Mouse (Mus musculus): ENCODE measurements around the gene Gpi1. TPM values are rescaled to one million over a fixed set of nuclear protein-coding genes. Genes with fewer than 3 reads are reported as not detected.

Gpi1 gene
- polyA plus RNA-seq, 1 experiment from 2014 or later = 179 TPM

DNA sequence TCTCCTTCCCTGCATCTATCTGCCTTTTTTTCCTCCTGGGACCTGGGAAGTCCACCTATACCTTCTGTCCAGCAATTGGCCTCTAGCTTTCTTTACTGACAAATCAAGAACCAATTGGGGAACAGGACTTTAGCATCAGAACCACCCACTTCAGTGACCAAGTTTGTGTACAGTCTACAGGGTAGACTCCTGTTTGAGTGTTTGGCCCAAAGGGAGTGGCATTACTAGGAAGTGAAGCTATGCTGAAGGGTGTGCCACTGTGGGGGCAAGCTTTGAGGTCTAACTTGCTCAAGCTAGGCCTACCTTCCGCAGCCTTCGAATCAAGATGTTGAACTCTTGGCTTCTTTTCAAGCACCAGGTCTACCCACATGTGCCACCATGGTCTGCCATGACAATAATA is 29.3 kb downstream of the Gpi1 start:
- Histone ChIP-seq H3K9me3 (ENCODE audit: control insufficient read depth) (no peaks in the 10 kb centered on the region), H3K4me1 (replicated peaks; ENCODE audit: control insufficient read depth, insufficient read depth, low read length) (no peaks in the 10 kb centered on the region), H3K27ac (ENCODE audit: low read depth, low read length) (no peak overlapping the region), H3K27me3 (replicated peaks; ENCODE audit: control insufficient read depth, insufficient read depth, low read length) (no peaks in the 10 kb centered on the region), H3K4me2 (replicated peaks; ENCODE audit: low read depth) (no peak overlapping the region), H3K9ac (ENCODE audit: low read depth, low read length) (no peak overlapping the region), H3K36me3 (ENCODE audit: control insufficient read depth, insufficient read depth) (peaks cover 50% of the 10 kb centered on the region), H3K4me3 (ENCODE audit: low read depth, low read length) (no peak overlapping the region)
- ATAC-seq = no peak
- 97% methylated on average over 2 of the region's 2 CpGs for WGBS
- TF ChIP-seq CTCF (IDR thresholded peaks at IDR 0.05; ENCODE audit: low read depth) = no peak

DNA sequence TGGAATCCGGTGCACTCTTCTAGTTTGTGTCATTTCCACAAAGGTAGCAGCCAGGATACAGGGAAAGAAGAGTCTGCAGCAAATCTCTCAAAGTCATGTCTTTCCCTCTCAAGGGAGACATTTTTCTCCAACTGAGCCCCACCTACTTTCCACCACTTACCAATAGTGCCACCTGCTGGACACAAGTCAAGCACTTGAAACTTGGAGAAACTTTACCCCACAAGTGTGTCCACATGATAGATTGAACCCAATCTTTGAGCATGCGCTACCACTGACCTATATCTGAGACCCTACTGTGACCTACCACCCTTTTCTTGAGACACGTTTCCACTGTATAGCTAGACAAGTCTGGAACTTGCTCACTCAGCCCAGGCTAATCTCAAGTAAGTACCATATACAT is 31.8 kb downstream of the Gpi1 start:
- no peaks in the 10 kb centered on the region for H3K27me3 ChIP-seq (replicated peaks; ENCODE audit: control insufficient read depth, insufficient read depth, low read length)
- H3K9me3 ChIP-seq (ENCODE audit: control insufficient read depth) = no peaks in the 10 kb centered on the region
- H3K9ac ChIP-seq (ENCODE audit: low read depth, low read length) = no peak overlapping the region
- peaks cover 26% of the 10 kb centered on the region for H3K36me3 ChIP-seq (ENCODE audit: control insufficient read depth, insufficient read depth)
- no peak for ATAC-seq
- no peak overlapping the region for H3K4me2 ChIP-seq (replicated peaks; ENCODE audit: low read depth)
- peak; percentile 72 for TF ChIP-seq CTCF (IDR thresholded peaks at IDR 0.05; ENCODE audit: low read depth)
- no peaks in the 10 kb centered on the region for H3K4me1 ChIP-seq (replicated peaks; ENCODE audit: control insufficient read depth, insufficient read depth, low read length)
- H3K4me3 ChIP-seq (ENCODE audit: low read depth, low read length) = no peak overlapping the region
- WGBS = 56% methylated on average over 3 of the region's 3 CpGs
- H3K27ac ChIP-seq (ENCODE audit: low read depth, low read length) = no peak overlapping the region

DNA sequence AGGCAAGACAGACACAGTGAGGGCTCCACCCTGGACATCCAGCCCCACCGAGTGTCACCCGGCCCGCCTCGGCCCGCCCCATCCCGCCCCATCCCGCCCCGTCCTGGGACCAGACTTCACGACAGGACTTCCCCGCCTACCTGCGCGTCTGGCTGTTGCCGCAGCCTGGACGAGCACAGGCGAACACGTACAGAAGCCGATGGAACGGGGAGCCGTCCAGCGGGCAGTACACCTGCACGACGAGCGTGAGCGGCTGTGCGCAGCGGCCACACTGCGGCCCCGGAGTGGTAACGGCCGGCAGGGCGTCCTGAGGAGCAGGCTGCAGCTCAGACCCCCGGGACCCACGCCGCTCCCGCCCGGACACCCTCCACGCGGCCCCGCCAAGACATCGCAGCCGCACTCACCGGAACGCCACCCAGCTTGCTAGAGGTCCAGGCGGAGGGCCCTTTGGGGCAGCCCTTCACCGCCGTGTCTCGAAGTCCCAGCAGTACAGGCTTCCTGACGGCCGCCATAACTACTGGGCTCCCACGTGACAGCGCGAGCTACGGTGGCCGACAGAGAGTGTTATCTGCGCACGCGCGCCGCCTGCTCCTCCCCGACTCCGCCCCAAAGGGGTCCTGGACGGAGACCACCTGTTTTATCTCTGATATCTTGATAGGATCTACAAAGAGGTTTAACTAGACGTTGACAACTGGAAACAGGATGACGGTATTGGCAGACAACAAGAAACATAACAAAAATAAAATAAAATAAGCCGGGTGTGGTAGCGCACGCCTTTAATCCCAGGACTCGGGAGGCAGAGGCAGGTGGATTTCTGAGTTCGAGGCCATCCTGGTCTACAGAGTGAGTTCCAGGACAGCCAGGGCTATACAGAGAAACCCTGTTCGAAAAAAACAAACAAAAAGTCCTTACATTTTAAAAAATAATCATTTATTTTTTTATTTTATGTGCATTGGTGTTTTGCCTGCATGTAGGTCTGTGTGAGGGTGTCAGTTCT is 33.7 kb downstream of the Gpi1 start, which contains the start of gene Pdcd2l:
Pdcd2l (minus strand) TSS at position 530 of the 997 bp plus-strand sequence.
- ATAC-seq = peak; percentile 89
- Histone ChIP-seq H3K27ac (ENCODE audit: low read depth, low read length) (peak within 1 kb of the TSS; percentile 87), H3K9ac (ENCODE audit: low read depth, low read length) (peak within 1 kb of the TSS; percentile 92), H3K4me1 (replicated peaks; ENCODE audit: control insufficient read depth, insufficient read depth, low read length) (no peaks in the 10 kb centered on the region), H3K36me3 (ENCODE audit: control insufficient read depth, insufficient read depth) (peaks cover 18% of the 10 kb centered on the region), H3K4me3 (ENCODE audit: low read depth, low read length) (peak within 1 kb of the TSS; percentile 100), H3K27me3 (replicated peaks; ENCODE audit: control insufficient read depth, insufficient read depth, low read length) (no peaks in the 10 kb centered on the region), H3K4me2 (replicated peaks; ENCODE audit: low read depth) (peak within 1 kb of the TSS; percentile 86), H3K9me3 (ENCODE audit: control insufficient read depth) (no peaks in the 10 kb centered on the region)
- peak; percentile 12; the same call in 1 of the 2 replicates for TF ChIP-seq CTCF (IDR thresholded peaks at IDR 0.05; ENCODE audit: low read depth)
- WGBS = 2% methylated on average over 70 of the region's 70 CpGs

DNA sequence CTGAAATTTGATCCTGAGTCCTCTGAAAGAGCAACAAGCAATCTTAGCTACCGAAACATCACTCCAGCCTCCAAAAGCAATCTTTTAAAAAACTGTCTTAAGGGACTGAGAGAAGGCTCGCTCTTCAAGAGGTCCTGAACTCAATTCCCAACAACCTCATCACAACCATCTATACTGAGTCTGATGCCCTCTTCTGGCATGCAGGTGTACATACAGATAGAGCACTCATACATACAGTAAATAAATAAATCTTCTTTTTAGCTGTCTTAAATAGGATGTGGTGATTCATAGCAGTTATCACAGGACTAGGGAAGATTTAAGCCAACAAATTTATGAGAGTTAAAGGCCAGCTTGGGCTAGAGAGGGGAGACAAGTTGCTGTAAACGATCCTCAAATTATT is 34.5 kb downstream of the Gpi1 start:
- 43% methylated on average over 3 of the region's 3 CpGs for WGBS
- H3K9ac ChIP-seq (ENCODE audit: low read depth, low read length) = peak overlapping the region; percentile 92; the same call in 1 of the 2 replicates
- H3K27me3 ChIP-seq (replicated peaks; ENCODE audit: control insufficient read depth, insufficient read depth, low read length) = no peaks in the 10 kb centered on the region
- TF ChIP-seq CTCF (IDR thresholded peaks at IDR 0.05; ENCODE audit: low read depth) = peak; percentile 67
- H3K9me3 ChIP-seq (ENCODE audit: control insufficient read depth) = no peaks in the 10 kb centered on the region
- H3K4me3 ChIP-seq (ENCODE audit: low read depth, low read length) = peak overlapping the region; percentile 100
- H3K4me2 ChIP-seq (replicated peaks; ENCODE audit: low read depth) = peak overlapping the region; percentile 86
- H3K27ac ChIP-seq (ENCODE audit: low read depth, low read length) = no peak overlapping the region
- peaks cover 11% of the 10 kb centered on the region for H3K36me3 ChIP-seq (ENCODE audit: control insufficient read depth, insufficient read depth)
- ATAC-seq = peak; percentile 53
- H3K4me1 ChIP-seq (replicated peaks; ENCODE audit: control insufficient read depth, insufficient read depth, low read length) = no peaks in the 10 kb centered on the region

DNA sequence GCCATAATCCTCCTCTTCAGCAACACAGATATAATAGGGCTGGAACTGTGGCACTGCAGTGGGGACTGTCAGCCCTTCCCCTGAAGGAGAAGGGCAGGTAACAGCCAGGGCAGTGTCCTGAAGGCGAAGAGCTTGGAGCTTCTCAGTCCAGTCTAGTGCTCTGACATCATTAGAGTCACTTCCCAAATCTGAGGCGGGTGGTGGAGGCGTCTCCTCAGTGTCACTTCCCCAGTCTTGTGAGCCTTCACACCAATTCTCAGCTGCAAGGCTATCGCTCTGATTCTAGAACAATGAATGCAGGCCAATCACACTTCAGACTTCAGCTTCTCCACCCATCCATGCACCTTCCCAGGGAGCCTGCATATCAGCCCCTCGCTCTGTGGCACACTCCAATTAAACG is 37.3 kb downstream of the Gpi1 start:
- H3K9ac ChIP-seq (ENCODE audit: low read depth, low read length) = no peak overlapping the region
- no peak overlapping the region for H3K4me3 ChIP-seq (ENCODE audit: low read depth, low read length)
- H3K4me1 ChIP-seq (replicated peaks; ENCODE audit: control insufficient read depth, insufficient read depth, low read length) = no peaks in the 10 kb centered on the region
- H3K27me3 ChIP-seq (replicated peaks; ENCODE audit: control insufficient read depth, insufficient read depth, low read length) = no peaks in the 10 kb centered on the region
- peaks cover 31% of the 10 kb centered on the region for H3K36me3 ChIP-seq (ENCODE audit: control insufficient read depth, insufficient read depth)
- 86% methylated on average over 6 of the region's 6 CpGs for WGBS
- H3K27ac ChIP-seq (ENCODE audit: low read depth, low read length) = no peak overlapping the region
- no peak overlapping the region for H3K4me2 ChIP-seq (replicated peaks; ENCODE audit: low read depth)
- H3K9me3 ChIP-seq (ENCODE audit: control insufficient read depth) = no peaks in the 10 kb centered on the region
- no peak for ATAC-seq
- no peak for TF ChIP-seq CTCF (IDR thresholded peaks at IDR 0.05; ENCODE audit: low read depth)

DNA sequence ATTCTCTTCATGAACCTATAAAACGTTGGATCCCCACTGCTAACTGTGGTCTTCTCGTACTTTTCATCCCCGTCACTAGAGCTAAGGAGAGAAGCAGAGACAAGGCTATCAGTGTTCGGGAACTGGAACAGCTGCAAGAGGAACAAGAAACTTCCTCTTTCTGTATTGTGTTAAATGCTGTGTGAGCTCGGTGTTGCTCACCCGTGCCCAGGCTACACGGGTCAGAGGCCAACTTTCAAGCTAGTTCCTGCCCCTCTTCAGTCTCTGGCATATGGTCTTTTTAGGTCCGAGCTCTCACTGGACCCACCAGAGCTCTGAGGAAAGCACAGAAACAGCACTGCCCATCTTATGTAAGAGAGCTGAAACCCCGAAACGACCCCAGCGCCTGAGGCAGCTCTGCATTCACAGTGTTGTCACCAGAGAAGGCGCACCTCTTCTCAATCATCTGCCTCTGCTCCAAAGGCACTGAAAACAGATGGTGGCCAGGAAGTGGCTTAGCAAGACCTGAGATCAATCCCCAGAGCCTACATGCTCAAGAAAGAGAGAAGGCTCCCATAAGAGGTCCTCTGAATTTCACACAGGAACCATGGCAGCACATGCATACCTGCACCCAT is 40.7 kb downstream of the Gpi1 start:
- H3K4me2 ChIP-seq (replicated peaks; ENCODE audit: low read depth) = no peak overlapping the region
- 90% methylated on average over 12 of the region's 12 CpGs for WGBS
- peaks cover 61% of the 10 kb centered on the region for H3K36me3 ChIP-seq (ENCODE audit: control insufficient read depth, insufficient read depth)
- no peak overlapping the region for H3K27ac ChIP-seq (ENCODE audit: low read depth, low read length)
- H3K4me1 ChIP-seq (replicated peaks; ENCODE audit: control insufficient read depth, insufficient read depth, low read length) = no peaks in the 10 kb centered on the region
- no peak overlapping the region for H3K4me3 ChIP-seq (ENCODE audit: low read depth, low read length)
- TF ChIP-seq CTCF (IDR thresholded peaks at IDR 0.05; ENCODE audit: low read depth) = no peak
- H3K9me3 ChIP-seq (ENCODE audit: control insufficient read depth) = no peaks in the 10 kb centered on the region
- ATAC-seq = no peak
- no peak overlapping the region for H3K9ac ChIP-seq (ENCODE audit: low read depth, low read length)
- H3K27me3 ChIP-seq (replicated peaks; ENCODE audit: control insufficient read depth, insufficient read depth, low read length) = no peaks in the 10 kb centered on the region

All from intestine, postnatal 0 days (tissue).